Mouse (Mus musculus) frontal cortex, postnatal 25 days (tissue): ENCODE results near the gene 2610001J05Rik.
"Not testable (repeated sequence)": the region's sequence is repeated elsewhere in the genome, so short reads cannot be mapped to it uniquely, and the experiment has no call there.

ENCODE experiments used
- DNase-seq, 2 experiments: peaks; one replicate each; pipeline ENCODE4 v3.0.0; 2022; ENCODE audit warnings: low spot score in 2 of 2

Gene 2610001J05Rik

DNA sequence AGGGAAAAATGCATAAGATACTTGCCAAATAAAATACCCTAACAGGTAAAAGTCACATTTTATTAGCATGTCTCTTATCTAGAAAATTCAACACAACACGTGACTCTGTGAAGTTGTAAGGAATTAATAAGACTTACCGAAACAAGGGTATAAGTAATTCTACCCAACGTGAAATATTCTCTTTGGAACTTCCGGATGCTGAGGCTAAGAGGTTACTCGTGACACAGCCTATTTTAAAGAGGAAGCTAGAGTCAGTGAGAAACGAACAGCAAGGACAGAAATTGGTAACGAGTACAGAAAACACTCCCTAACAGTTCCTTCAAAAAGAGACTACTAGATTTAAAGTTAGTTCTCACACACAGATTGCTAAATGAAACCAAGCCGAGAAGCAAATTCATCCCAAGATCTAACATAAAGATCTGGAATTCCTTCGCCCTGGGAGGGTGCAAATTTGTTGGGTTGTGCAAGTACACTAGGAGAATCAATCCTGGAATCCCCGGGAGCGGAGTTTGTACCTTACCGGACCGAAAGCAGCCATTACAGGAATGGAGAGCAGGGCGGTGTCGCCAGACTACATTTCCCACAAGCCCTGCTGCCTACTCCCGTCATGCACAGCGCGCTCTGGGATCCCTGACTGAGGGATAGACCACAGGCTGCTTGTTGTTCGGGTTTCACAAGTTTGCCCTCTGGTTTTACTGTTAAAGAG lies at the start of gene 2610001J05Rik:
Gene 2610001J05Rik, minus strand, starts transcription at position 600 of the 706 bp plus-strand sequence.
- DNase-seq: peak; percentile 74 to 84

DNA sequence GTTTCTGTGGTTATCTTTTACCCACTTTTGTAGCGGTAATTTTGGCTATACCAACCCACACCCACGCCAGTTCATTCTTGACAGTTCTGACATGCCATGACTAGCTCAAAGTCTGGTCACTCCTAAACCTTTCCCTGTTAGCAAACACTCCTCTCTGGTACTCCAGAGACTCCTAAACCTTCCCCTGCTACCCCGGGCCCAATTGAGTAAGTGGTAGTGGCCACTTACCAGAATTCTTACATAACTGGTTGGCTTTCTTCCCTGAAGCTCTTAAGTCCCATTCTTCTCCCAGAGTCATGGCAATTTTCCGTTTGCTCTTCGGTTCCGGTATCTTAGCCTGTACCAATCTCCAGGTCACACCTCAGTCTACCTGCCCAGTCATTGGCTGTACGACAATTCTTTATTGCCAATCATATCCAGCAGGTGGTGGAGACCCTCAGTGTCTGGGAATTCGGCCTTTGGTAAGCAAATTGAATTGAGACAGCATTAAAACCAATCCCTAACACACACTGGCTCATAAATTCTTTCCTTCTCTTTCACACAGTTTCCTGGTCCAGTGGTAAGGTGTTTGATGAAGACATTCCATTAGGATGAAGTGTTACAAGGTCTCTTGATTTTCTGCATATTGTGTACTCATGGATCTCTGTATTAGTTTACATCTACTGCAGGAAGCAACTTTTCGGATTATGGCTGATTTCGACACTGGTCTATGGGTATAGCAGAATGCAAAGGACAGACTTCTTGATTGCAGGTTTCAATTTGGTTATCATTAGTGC lies 38.6 kb upstream of the 2610001J05Rik start:
- DNase-seq: no peak

DNA sequence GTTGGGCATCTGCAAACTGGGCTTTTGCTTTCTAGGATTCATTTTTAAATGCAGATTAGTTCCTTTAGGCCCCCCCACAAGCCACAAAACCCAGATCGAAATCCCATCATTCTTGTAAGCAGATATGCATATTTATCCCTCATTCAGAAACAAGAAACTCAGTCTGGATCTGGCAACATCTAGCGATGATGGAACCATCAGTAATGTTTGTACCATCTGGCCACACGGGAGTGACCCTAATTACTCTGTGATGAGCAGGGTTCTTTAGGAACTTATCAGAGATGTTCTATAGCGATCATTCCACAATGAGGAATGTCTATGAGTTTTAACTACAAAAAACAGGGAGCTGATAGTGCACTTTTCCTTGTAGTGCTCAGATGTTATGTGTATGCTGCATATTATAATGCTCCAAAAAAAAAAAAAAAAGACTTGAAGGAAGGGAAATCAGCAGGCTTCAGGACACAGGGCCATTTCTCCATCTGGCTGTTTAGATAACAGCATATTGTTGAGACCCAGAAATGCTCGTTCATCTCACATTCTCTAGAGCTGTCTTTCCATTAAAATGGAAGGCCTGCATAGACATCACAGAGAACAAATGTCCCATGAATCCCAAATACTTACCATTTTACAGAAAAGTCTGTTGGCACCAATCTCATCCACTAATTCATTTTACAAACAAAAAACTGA lies 31.8 kb upstream of the 2610001J05Rik start:
- DNase-seq: no peak

DNA sequence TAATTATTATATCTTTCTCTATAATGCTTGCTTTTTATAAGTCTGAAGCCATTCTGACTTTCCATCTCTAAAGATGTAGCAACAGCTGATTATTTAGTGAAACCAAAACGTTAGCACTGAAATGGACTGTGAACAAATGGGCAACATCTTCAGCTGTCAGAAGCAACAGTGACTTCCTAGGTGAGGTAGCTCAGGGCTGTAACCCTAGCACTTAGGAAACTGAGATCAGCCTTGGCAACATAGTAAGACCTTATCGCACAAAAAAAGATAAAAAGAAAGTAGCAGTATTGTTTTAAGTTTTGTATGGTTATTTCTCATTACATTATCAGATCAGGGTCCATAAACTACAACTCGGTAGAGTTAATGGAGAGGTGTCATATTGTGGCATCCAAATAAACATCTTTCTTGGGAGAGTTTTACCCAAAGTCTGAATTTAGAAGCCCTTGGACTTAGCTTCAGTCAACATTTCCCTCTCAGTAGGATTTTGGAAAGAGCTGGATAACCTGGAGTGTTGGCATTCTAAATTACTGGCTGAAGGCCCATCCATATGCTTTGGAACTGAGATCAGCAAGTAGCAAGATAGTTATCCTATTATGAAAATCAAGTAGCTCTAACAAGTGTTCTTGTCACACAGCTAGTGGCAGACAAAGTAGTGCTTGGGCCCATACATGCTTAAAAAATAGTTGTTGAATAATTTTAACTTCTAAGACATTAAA lies 13.7 kb upstream of the 2610001J05Rik start:
- DNase-seq: no peak

DNA sequence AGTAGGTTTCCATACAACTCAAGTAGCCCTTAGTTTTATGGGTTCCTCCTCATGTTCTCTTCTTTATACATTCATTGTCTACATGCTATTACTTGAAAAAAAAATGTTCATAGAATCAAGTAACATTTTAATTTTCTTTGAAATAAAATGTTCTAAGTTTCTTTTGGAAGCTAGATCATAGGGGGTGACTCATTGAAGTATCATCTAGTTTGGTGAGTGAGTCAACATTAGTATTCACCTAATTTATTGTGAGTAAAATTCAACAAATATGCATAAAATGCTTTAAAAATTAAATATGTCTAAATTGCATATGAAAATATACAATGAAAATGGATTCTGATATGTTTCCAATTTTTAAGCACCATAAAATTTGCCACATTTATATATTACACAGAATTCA lies 11.6 kb upstream of the 2610001J05Rik start:
- no peak for DNase-seq

DNA sequence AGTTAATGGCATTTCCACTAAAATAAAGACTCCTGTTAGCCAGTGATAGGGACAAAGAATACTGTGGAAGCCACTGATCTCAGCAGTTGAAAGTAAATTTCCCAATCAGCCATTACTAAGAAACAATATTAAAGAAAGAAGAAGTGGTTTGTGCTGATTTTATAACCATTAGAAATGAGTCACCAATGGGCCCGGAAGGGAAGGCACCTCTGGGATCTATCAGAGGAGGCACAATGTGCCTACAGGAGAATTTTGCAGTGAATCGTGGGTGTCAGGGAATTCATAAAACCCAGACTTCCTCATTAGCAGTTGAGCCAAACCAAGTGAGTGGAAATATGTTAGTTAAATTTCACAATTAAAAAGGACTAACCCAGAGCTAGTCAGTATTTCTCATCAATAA lies 2.6 kb upstream of the 2610001J05Rik start:
- DNase-seq: no peak

DNA sequence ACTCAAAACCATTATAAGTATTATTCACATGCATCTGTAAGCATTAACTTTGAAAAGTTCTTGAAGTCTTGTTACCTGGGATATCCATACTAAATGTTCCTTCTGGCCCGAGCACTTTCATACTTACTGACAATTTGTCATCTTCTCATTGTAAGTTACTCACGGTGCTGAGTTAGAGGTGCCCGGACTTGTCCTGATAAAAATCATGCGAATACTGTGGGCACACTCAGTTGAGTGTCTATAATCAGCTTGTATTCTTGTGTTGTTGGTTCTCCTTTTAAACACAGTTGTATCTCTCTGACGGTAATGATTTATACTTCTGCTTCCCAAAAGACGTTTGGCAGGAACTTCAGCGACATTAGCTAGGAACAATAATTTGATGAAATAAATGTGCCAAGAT lies 758 bp upstream of the 2610001J05Rik start:
- no peak for DNase-seq

DNA sequence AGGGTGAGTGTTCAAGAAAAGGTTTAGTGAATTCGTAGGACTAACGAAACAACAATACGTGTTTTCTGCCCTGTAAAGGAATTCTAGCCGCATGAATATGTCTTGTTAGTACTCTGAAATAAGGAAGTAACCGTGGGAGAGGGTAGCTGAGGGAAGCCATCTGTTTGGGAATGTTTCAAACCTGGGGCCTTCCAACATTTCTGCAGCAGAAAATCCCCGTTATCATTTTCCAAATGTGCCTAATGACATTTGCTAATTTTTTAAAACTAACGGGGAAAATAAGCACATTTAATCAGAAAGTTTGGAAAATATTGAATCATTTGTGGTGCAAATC lies 274 bp upstream of the 2610001J05Rik start:
- no peak for DNase-seq

DNA sequence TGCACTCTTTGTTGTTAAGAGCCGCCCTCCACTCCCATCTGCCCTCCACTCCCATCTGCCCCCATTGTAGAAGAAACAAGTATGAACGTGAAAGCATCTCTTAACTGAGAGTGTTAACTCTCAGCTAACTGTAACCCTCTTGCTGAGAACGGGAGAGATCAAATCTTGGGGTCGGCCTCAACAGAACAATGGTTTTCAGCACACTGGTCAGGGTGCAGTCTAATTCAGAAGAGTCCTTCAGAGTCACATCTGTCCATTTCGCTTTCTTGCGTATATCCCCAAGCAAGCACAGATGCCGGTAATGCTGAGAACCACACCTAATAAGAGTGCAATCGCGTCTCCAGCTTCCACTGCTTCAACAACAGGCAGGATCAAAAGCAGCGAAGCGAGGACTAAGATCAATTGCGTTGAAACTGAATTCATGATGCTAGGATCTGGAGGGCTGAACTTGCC lies 1.0 kb downstream of the 2610001J05Rik start:
- no peak for DNase-seq

DNA sequence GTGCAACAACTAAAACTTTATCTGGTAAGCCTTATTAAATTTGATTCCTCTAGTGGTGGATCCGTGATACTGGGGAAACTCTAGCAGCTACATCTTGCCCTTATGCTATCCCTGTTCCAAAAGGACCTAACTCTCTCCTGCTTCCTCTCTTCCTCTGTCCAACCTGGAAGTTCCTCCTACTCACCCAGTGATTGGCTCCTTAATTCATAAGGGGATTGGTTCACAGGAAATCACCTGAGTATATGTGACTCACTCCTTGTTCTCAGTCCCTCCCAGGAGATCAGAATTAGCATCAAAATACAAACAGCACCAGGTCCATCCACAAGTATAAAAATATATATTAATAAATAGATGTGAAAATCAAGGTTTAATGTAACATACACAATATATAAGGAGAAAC lies 10.7 kb downstream of the 2610001J05Rik start:
- no peak for DNase-seq

DNA sequence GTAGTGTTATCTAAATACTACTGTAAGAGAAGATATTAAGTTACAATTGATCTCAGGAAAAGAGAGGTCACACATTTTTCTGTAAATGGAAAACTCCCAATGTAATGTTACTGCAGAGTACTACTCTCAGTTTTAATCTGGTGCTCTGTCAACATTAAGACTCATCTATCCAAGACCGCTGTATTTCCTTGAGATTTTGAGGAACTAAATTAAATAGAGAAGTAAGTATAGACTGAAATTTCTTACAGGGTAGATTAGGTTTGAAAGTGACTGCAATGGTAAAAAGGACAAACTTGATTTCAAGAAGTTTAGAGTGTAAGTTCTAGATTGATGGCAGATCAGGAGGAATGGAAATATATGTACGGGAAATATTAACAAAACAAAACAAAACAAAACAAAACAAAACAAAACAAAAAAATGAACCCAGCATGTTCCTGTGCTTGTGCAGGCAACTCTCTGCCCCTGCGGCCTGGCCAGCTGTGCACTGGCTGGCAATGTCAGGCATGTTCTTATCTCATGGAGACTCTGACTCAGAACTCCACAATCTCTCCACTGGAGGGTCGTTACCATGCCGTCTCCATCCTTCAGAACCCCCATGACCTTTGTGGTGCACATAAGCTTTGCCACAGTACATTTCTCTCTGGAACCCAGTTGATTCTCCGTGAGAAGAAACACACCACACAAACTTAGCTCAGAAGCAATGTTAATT lies 11.3 kb downstream of the 2610001J05Rik start:
- no peak for DNase-seq

DNA sequence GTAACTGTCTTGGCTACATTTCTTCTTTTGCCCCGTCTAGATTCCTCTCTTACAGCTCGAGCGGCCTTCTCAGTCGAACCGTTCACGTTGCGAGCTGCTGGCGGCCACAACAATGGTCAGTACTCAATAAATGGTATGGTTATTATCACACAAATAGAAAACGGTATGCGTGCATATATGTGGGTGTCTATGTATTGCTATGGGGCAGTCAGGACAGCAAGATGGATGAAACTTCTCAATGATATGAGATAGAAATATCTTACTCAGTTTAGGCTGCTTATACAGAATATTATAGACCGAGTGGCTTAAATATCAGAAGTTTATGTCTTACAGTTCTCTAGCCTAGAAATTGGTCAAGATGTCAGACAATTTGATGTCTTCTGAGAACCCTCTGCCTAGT lies 17.1 kb downstream of the 2610001J05Rik start:
- no peak for DNase-seq

DNA sequence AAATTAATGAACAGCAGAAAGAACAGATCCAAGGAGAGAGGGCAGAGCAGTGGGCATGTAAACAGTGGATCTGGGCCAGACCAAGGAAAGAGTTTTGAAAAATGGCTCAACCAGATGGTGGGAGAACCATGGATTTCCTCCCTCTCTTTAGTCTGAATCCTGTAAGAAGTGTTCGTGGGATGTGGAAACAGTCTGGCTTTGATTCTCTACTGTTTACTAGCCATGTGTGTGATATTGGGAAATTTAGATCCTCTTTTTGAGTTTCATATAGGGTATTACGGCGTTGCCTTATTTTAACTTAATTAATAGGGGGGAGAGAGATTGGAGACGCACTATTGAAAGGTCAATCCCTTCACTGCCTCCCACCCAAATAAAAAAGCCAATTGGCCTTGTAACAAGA lies 18.1 kb downstream of the 2610001J05Rik start:
- DNase-seq: no peak

DNA sequence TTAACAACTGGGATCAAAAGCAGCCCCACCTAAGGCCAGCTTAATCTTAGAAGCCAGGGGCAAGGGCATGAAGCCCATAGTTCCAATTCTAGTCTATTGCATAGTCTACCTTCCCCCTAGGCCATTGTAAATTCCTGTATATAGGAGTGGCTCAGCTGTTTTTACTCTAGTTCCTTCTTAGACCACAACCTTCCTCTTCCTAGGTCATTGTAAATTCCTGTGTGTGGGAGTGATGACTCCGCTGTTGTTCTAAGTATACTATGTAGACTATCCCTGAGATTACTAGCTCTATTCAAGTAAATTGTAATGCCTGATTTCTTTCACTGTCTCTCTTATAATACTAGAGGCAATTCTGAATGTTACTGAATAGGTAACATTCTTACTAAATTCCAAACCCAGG lies 25.3 kb downstream of the 2610001J05Rik start:
- not testable (repeated sequence) for DNase-seq

DNA sequence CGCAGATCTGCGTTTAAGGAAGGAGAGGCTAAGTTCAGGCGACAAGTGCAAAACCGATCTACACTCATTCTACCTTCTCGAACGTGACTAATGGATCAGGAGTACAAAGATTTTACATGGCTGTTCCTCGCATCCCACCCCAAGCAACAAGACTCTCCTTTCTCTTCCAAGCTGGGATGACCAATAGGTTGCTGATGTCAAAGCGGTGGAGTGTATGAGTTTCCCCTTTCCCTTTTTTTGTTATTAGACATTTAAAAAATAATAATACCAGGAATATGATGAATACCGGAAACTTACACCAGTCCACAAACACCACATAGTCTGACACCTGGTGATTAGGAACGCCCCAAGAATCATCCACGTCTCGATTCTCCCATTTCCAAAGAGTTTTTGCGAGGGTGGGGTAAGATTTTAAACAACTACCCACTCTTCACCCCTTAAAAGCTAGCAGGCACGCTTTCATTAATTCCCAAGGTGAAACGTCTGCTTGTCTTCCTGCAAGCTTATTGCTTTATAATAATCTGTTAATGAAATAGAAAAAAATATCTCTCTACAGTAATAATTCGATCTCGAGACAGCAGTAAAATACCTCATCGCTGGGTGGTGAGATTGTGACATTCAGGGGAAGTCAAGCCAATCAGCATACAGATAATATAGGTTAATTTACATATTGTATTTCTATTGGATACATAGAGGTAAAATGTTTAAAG lies 31.8 kb downstream of the 2610001J05Rik start, which contains the start of gene Gpr85:
Gene Gpr85, minus strand, starts transcription at position 598 of the 710 bp plus-strand sequence.
- DNase-seq: peak in 1 of 2 experiments; percentile 20

DNA sequence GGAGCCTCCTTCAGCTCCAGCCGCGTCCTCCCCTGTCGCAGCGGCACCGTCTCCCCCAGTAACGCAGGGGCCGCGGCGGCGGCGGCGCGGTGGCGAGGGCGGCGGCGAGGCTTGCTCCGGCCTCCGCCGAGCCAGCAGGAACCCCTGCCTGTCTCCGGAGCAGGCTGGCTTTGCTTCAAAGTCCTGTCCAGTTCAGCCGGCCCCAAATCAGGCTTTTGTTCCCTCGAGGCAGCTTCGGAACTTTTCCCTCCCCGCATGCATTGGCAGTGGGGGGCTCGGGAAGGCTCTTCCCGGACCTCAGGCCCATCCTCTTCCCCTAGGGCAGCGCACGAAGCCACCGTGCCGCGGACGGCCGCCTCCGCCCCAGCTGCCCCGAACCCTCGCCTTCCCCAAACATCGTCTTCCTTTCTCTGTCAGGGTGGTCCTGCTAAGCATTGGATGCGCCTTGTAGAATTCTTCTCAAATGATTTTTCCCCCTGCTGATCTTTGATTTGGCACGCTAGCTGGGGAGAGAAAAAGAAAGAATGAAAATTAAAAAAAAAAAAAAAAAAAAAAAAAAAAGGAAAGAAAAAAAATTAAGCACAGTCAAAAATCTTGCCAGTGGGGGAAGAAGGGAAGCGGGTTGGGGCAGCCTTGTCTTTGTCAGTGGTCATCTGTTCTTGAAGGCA lies 32.5 kb downstream of the 2610001J05Rik start:
- peak; percentile 58 to 71 for DNase-seq

DNA sequence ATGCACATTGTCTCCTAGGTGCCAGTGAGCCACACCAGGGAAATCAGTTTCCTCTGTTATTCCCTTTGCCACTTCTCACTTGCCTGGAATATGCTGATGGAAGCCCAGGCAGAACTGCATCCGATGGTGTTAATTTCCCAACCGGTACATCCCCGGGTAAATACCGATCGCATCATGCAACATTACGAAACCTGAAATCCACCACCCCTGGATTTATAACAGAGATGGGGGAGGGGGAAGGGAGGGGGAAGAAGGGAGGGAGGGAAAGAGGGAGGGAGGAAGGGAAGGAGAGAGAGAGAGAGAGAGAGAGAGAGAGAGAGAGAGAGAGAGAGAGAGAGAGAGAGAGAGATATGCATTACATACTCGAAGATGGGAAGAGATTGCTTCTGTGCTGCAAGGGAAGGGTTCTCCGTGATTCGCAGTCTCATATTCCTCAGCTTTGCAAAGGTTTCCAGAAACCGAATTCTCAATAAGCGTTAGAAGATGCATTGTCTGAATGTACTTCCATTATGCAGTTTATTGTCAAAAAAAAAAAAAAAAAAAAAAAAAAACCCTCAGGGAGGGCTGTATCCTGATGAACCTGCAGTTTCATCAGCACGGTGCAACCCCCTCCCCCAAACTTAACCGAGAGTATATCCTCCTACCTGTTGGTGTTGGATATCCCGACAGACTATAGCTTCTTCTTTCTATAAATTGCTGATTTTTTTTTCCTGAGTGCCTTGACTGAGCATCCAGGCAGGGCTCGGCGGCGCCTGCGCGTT lies 33.2 kb downstream of the 2610001J05Rik start:
- peak in 1 of 2 experiments; percentile 17 for DNase-seq

DNA sequence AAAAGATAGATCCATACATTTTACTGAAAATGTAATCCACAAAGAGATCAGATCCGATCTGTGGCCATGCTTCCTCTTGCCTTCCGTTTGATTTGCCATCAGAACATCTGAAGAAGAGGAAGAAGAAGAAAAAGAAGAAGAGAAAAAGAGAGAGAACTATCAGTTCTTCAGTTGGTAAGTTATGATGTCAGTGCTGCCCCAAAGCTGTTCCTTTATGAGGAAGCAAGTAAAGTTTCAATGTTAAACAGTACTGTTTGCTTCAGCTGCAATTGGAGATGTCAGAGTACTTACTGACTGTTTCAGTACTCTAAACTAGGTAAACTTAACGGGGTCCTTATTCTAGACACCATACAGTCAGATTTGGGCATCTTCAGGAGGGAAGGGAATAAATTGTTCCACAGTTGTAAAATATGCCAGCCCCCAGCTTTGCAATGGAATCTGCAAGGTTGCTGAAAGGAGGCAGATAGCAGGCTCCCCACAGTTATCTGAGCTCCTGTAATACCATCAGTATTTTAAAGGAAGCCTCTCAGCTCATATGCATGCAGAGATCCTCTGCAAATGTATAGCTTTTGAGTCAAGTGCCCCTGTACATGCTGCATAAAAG lies 34.2 kb downstream of the 2610001J05Rik start:
- no peak for DNase-seq
